ENCODE assay signal across 9 mouse cellular contexts in genomic region chr11:44696539-44697201, GRCm38 (mm10).
A peak's percentile ranks its signal among the peaks of the same experiment; 100 is the strongest.
DNase-seq lines count a peak whose midpoint lies in the region; ATAC-seq and TF ChIP-seq lines count a peak whose summit lies in the region.
"Had no signal": no experiment of that assay in that cellular context is flagged by ENCODE, and none has a peak within 500 bp of the region (broad histone marks: within the 10 kb centered on the region; RNA-seq: fewer than 3 reads in every experiment).

No protein-coding gene starts in this region.

- 23% methylated on average over 16 of the region's 16 CpGs for whole genome bisulfite sequencing in heart, postnatal 0 days
- 6% methylated on average over 16 of the region's 16 CpGs for WGBS in hindbrain, embryonic 13.5 days
- WGBS in neural tube, embryonic 12.5 days, result 6% methylated on average over 16 of the region's 16 CpGs

- no peak overlapping the region for H3K27ac ChIP-seq in heart, postnatal 0 days (ENCODE audit: low read depth)
- peak overlapping the region; percentile 20 for H3K27ac ChIP-seq in hindbrain, embryonic 13.5 days
- H3K27ac ChIP-seq in neural tube, embryonic 12.5 days, result no peak overlapping the region

- TF ChIP-seq CTCF in heart, postnatal 0 days (IDR thresholded peaks at IDR 0.05; ENCODE audit: low read depth), result no peak

- H3K9ac ChIP-seq in heart, postnatal 0 days (replicated peaks; ENCODE audit: low read depth, low read length), result no peak overlapping the region
- no peak overlapping the region for H3K9ac ChIP-seq in hindbrain, embryonic 13.5 days
- H3K9ac ChIP-seq in neural tube, embryonic 12.5 days, result 0 out of 2 replicates have a peak overlapping the region, but pooled peaks have one; percentile 33

- H3K27me3 ChIP-seq in heart, postnatal 0 days (ENCODE audit: control insufficient read depth, insufficient read depth, low read length), result no peaks in the 10 kb centered on the region
- no peaks in the 10 kb centered on the region for H3K27me3 ChIP-seq in hindbrain, embryonic 13.5 days
- no peaks in the 10 kb centered on the region for H3K27me3 ChIP-seq in neural tube, embryonic 12.5 days (replicated peaks)

- intact Hi-C loops in heart, postnatal 10 days (cut with DNase I), result no loop called here

- no peaks in the 10 kb centered on the region for H3K9me3 ChIP-seq in heart, postnatal 0 days (replicated peaks; ENCODE audit: control insufficient read depth, low read length)
- H3K9me3 ChIP-seq in hindbrain, embryonic 13.5 days, result no peaks in the 10 kb centered on the region
- H3K9me3 ChIP-seq in neural tube, embryonic 12.5 days, result no peaks in the 10 kb centered on the region

- DNase-seq in heart, postnatal 0 days (ENCODE audit: low spot score), result no peak
- DNase-seq in heart, postnatal 10 days, result no peak
- peak; percentile 73 for DNase-seq in cerebellum, adult 9-11 months
- no peak for DNase-seq in B cell, adult 2 months
- no peak for DNase-seq in right cerebral cortex, postnatal 36 days (ENCODE audit: low spot score in 2 of 2)
- DNase-seq: kidney, postnatal 14 days had no signal

- TF ChIP-seq EP300 in heart, postnatal 0 days (IDR thresholded peaks at IDR 0.05; ENCODE audit: low read depth), result no peak

- peak overlapping the region; percentile 43 for H3K4me2 ChIP-seq in heart, postnatal 0 days (ENCODE audit: low read depth, low read length)
- H3K4me2 ChIP-seq in hindbrain, embryonic 13.5 days, result peak overlapping the region; percentile 40
- H3K4me2 ChIP-seq in neural tube, embryonic 12.5 days (replicated peaks), result peak overlapping the region; percentile 49

- H3K36me3 ChIP-seq in heart, postnatal 0 days (replicated peaks; ENCODE audit: control insufficient read depth, insufficient read depth, low read length), result no peaks in the 10 kb centered on the region
- H3K36me3 ChIP-seq in hindbrain, embryonic 13.5 days, result no peaks in the 10 kb centered on the region
- no peaks in the 10 kb centered on the region for H3K36me3 ChIP-seq in neural tube, embryonic 12.5 days

- no peaks in the 10 kb centered on the region for H3K4me1 ChIP-seq in heart, postnatal 0 days (ENCODE audit: control insufficient read depth, insufficient read depth)
- H3K4me1 ChIP-seq in hindbrain, embryonic 13.5 days (replicated peaks), result peaks cover 35% of the 10 kb centered on the region
- peaks cover 23% of the 10 kb centered on the region for H3K4me1 ChIP-seq in neural tube, embryonic 12.5 days

- no peak for ATAC-seq in heart, postnatal 0 days (ENCODE audit: insufficient read depth, low read depth)
- ATAC-seq in hindbrain, embryonic 13.5 days (ENCODE audit: low FRiP score), result peak; percentile 74
- ATAC-seq in neural tube, embryonic 12.5 days (ENCODE audit: low FRiP score, low read depth), result peak; percentile 84
- ATAC-seq in activated CD4-positive, CD25-positive, alpha-beta regulatory T cell, adult 4 months, result no peak

- no peak overlapping the region for H3K4me3 ChIP-seq in heart, postnatal 0 days (ENCODE audit: low read depth, low read length)
- H3K4me3 ChIP-seq in hindbrain, embryonic 13.5 days, result no peak overlapping the region
- no peak overlapping the region for H3K4me3 ChIP-seq in neural tube, embryonic 12.5 days

Comparison
In these comparisons a context has a peak if more than half of its experiments do, and no peak if none do; other contexts are left out.
1. ATAC-seq: peak in hindbrain, embryonic 13.5 days (single experiment) and neural tube, embryonic 12.5 days (single experiment); none in heart, postnatal 0 days (single experiment) and activated CD4-positive, CD25-positive, alpha-beta regulatory T cell, adult 4 months (single experiment).
2. Peak in every context shown above with its lines, with median percentiles within 50 percentile points of each other: H3K4me2 ChIP-seq.